Mouse (Mus musculus) small intestine, adult 2 months (tissue): ENCODE measurements around the gene Stab2. TPM values are rescaled to one million over a fixed set of nuclear protein-coding genes. Genes with fewer than 3 reads are reported as not detected.

Experiments used
- H3K27ac ChIP-seq: fragments of 200-500 bp; 2 replicates; pipeline ENCODE4 v1.5.1; 2012; ENCODE audit warnings: low read depth, low read length, control low read depth, inconsistent platforms; ENCODE audit not compliant: insufficient read depth
- H3K27me3 ChIP-seq: fragments of 200-500 bp; 2 replicates; pipeline ENCODE4 v1.6.1; 2012; ENCODE audit warnings: mild to moderate bottlenecking, moderate library complexity, low read length, inconsistent platforms; ENCODE audit not compliant: control insufficient read depth, insufficient read depth
- H3K36me3 ChIP-seq: fragments of 200-500 bp; 2 replicates; pipeline ENCODE4 v1.6.1; 2012; ENCODE audit warnings: mild to moderate bottlenecking, low read length, control low read depth, inconsistent platforms; ENCODE audit not compliant: control insufficient read depth, insufficient read depth
- H3K4me1 ChIP-seq: fragments of 200-500 bp; 2 replicates; pipeline ENCODE4 v1.6.1; 2012; ENCODE audit warnings: low read length, inconsistent platforms, mixed read lengths; ENCODE audit not compliant: control insufficient read depth, insufficient read depth, insufficient read length
- H3K4me3 ChIP-seq: fragments of 200-500 bp; 2 replicates; pipeline ENCODE4 v1.5.1; 2012; ENCODE audit warnings: low read depth, mild to moderate bottlenecking, control low read depth, inconsistent platforms, low read length, moderate library complexity
- CTCF ChIP-seq: fragments of 200-500 bp; IDR thresholded peaks from 2 replicates; pipeline ENCODE4 v1.5.1; 2012; ENCODE audit warnings: low read depth, mild to moderate bottlenecking, control low read depth, inconsistent platforms, low read length, moderate library complexity, mixed read lengths; ENCODE audit not compliant: insufficient replicate concordance, insufficient read length; ENCODE audit errors: extremely low read depth
- POLR2A ChIP-seq: fragments of 200-500 bp; IDR thresholded peaks from 2 replicates; pipeline ENCODE4 v1.6.1; 2012; ENCODE audit warnings: low read depth, mild to moderate bottlenecking, control low read depth, inconsistent platforms, low read length, moderate library complexity
- WGBS: fragments of 180-500 bp; shearing (Covaris S2); methylation state at CpG from one replicate; pipeline ENCODE4 v1.1.7; 2018; 5-methylcytosine and 5-hydroxymethylcytosine counted together
- polyA plus RNA-seq: library from polyadenylated mRNA; depleted of rRNA; stranded (reverse); fragments of >200 nt; gene quantifications from 2 replicates; pipeline ENCODE4 v1.2.3, GENCODE M21; 2012; rRNA removed

The Stab2 gene
- polyA plus RNA-seq, 1 experiment = 0.87 TPM

GRCm38 (mm10) chr10:86794794-86795535 lies 212.9 kb downstream of the Stab2 start:
- Histone ChIP-seq H3K27me3 (no peaks in the 10 kb centered on the region), H3K4me1 (no peaks in the 10 kb centered on the region), H3K36me3 (no peaks in the 10 kb centered on the region), H3K27ac (no peak overlapping the region), H3K4me3 (no peak overlapping the region)
- TF ChIP-seq CTCF (no peak), POLR2A (no peak)
- 88% methylated on average over 9 of the region's 9 CpGs for WGBS

DNA sequence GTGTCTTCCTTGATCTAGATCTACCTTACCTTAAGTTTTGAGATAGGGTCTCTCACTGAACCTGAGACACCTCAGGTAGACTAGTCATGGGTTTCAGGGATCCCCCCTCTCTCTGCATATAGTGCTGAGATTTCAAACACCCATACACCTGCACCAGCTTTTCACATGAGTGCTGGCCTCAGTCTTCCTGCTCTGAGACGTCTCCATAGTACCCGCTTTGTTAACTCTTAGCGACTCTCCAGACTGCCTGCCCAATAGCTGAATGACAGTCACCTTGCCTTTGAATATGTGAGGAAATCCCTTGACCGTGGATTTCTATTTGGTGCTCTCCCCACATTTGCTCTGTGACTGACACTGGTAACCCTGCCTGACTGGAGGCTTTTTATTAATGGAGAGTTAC lies 213.6 kb downstream of the Stab2 start:
- TF ChIP-seq POLR2A (no peak), CTCF (no peak)
- Histone ChIP-seq H3K27ac (no peak overlapping the region), H3K27me3 (no peaks in the 10 kb centered on the region), H3K36me3 (no peaks in the 10 kb centered on the region), H3K4me3 (no peak overlapping the region), H3K4me1 (no peaks in the 10 kb centered on the region)
- 87% methylated on average over 4 of the region's 4 CpGs for WGBS

DNA sequence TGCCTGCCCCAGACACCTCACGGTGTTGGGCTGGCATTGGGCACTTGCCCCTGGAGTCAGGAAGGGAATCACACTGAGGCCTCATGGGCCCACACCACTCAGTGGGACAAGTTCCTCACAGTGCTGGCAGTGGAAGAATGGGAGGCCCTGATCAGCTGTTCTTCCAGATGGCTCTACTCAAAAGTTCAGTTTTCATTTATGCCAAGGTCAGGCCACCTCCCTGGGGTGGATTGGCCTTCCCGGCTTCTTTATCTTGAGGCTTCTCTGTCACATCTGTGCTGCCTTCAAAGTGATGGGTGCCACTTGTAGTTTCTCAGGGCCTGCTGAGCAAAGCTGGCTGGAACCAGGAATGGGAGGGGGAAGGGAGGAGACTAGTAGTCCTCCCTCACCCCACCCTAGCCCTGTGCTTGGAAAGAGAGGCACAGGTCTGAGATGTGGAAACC lies 214.3 kb downstream of the Stab2 start:
- H3K36me3 ChIP-seq = no peaks in the 10 kb centered on the region
- WGBS = 68% methylated on average over 2 of the region's 2 CpGs
- no peaks in the 10 kb centered on the region for H3K4me1 ChIP-seq
- no peak overlapping the region for H3K27ac ChIP-seq
- no peak for TF ChIP-seq CTCF
- TF ChIP-seq POLR2A = no peak
- H3K27me3 ChIP-seq = no peaks in the 10 kb centered on the region
- no peak overlapping the region for H3K4me3 ChIP-seq

DNA sequence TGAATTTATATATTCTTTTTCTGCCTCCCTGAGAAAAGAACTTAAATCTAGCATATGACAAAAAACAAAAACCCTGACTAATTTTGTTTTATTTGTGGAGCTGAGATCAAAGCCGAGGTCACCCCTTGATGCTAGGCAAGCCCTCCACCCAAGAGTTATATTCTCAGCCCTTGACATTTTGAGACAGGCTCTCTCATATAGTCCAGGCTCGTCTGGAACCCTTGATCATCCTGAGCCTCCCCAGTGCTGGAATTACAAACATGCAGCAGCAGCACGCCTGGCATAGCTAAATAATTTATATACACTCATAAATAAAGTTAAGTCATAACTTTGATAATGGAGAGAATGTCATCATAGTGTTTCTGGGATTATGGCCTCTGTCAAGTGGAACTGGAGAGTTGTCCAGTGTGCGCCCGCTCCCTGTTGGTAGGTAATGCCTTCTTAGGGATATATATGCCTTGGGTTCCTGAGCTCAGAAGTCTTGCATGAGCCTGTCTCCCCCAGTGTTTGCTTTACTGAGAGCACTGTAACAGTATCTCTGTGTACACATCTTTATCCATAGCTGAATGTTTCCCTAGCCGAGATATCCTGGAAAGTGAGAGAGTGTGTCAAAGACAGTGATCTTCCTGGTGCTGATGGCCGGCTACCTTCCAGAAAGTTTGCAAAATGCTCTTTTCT lies 216.2 kb downstream of the Stab2 start:
- no peak overlapping the region for H3K4me3 ChIP-seq
- no peaks in the 10 kb centered on the region for H3K27me3 ChIP-seq
- 73% methylated on average over 7 of the region's 7 CpGs for WGBS
- no peaks in the 10 kb centered on the region for H3K36me3 ChIP-seq
- no peaks in the 10 kb centered on the region for H3K4me1 ChIP-seq
- no peak overlapping the region for H3K27ac ChIP-seq
- TF ChIP-seq CTCF = no peak
- no peak for TF ChIP-seq POLR2A

Other genes with a start within 250 kb of the Stab2 start
- gene Gm49358, start 244.1 kb downstream of the Stab2 start, polyA plus RNA-seq = not detected in 2 replicates
- gene Nt5dc3, start 229.0 kb downstream of the Stab2 start, polyA plus RNA-seq = 1.8 and 2.3 TPM in 2 replicates
- gene 1700113H08Rik, start 50.0 kb upstream of the Stab2 start, polyA plus RNA-seq = not detected in 2 replicates